Mouse (Mus musculus) liver, adult 2 months (tissue): ENCODE measurements around the gene Slc43a3. TPM values are rescaled to one million over a fixed set of nuclear protein-coding genes. Genes with fewer than 3 reads are reported as not detected.

ENCODE experiments used
- DNase-seq: peaks from one replicate; pipeline ENCODE4 v3.0.0-alpha.2; 2011; ENCODE audit warnings: low read depth, low spot score; ENCODE audit errors: extremely low read depth
- H3K27ac ChIP-seq: fragments of 200-500 bp; replicated peaks from 2 replicates; pipeline ENCODE4 v1.5.1; 2012; ENCODE audit warnings: low read depth, mild to moderate bottlenecking, control low read depth, inconsistent platforms, low read length; ENCODE audit not compliant: insufficient read depth
- H3K27me3 ChIP-seq: fragments of 200-500 bp; 2 replicates; pipeline ENCODE4 v1.6.1; 2012; ENCODE audit warnings: mild to moderate bottlenecking, moderate library complexity, low read length, inconsistent platforms; ENCODE audit not compliant: control insufficient read depth, insufficient read depth
- H3K36me3 ChIP-seq: fragments of 200-500 bp; 2 replicates; pipeline ENCODE4 v1.6.1; 2012; ENCODE audit warnings: low read length, inconsistent platforms; ENCODE audit not compliant: control insufficient read depth, insufficient read depth
- H3K4me1 ChIP-seq: fragments of 200-500 bp; 2 replicates; pipeline ENCODE4 v1.6.1; 2011; ENCODE audit warnings: low read length; ENCODE audit not compliant: control insufficient read depth, insufficient read depth
- H3K4me3 ChIP-seq: fragments of 200-500 bp; 2 replicates; pipeline ENCODE4 v1.5.1; 2011; ENCODE audit warnings: low read depth, mild to moderate bottlenecking, control low read depth, low read length, moderate library complexity; ENCODE audit not compliant: insufficient read depth
- H3K79me2 ChIP-seq: fragments of 200-500 bp; 2 replicates; pipeline ENCODE4 v1.6.1; 2012; ENCODE audit warnings: inconsistent platforms, mild to moderate bottlenecking, low read length, moderate library complexity; ENCODE audit not compliant: control insufficient read depth, insufficient read depth
- H3K9ac ChIP-seq: fragments of 200-500 bp; 2 replicates; pipeline ENCODE4 v1.6.1; 2012; ENCODE audit warnings: low read depth, mild to moderate bottlenecking, control low read depth, inconsistent platforms, low read length
- CTCF ChIP-seq: fragments of 200-500 bp; IDR thresholded peaks from 2 replicates; pipeline ENCODE4 v1.5.1; 2011; ENCODE audit warnings: low read depth, low read length, control low read depth
- POLR2A ChIP-seq: fragments of 200-500 bp; IDR thresholded peaks from 2 replicates; pipeline ENCODE4 v1.6.1; 2011; ENCODE audit warnings: low read length, control low read depth; ENCODE audit not compliant: insufficient read depth; ENCODE audit errors: extremely low read depth
- WGBS: fragments of 180-500 bp; shearing (Covaris S2); methylation state at CpG from one replicate; pipeline ENCODE4 v1.1.7; 2018; 5-methylcytosine and 5-hydroxymethylcytosine counted together
- polyA plus RNA-seq: library from polyadenylated mRNA; depleted of rRNA; stranded (reverse); fragments of >200 nt; gene quantifications from 2 replicates; pipeline ENCODE4 v1.2.3, GENCODE M21; 2012; rRNA removed
- total RNA-seq: library from RNA; depleted of rRNA; stranded (reverse); fragments of >200 nt; gene quantifications from 2 replicates; pipeline ENCODE4 v1.2.3, GENCODE M21; 2014; rRNA removed

Slc43a3 gene
- 25.7 and 26.6 TPM in 2 replicates for total RNA-seq
- polyA plus RNA-seq: 23.2 and 30.6 TPM in 2 replicates

- Histone ChIP-seq H3K9ac (peak within 1 kb of the TSS; percentile 80), H3K79me2 (no peaks in the 10 kb centered on the region; the same call in 1 of the 2 replicates), H3K36me3 (no peaks in the 10 kb centered on the region), H3K4me3 (peak within 1 kb of the TSS; percentile 92), H3K4me1 (peaks cover 9% of the 10 kb centered on the region), H3K27ac (peak within 1 kb of the TSS; percentile 80), H3K27me3 (no peaks in the 10 kb centered on the region)
- WGBS: 19% methylated on average over 38 of the region's 38 CpGs
- DNase-seq: peak; percentile 42
- no peak for TF ChIP-seq CTCF
- TF ChIP-seq POLR2A: peak; percentile 75
Measured at GRCm38 (mm10) chr2:84936474-84937429, at the start of gene Slc43a3. TSS of gene Slc43a3 (plus strand) at chr2:84936579.

GRCm38 (mm10) chr2:84886821-84887281 lies 49.5 kb upstream of the Slc43a3 start:
- H3K27me3 ChIP-seq: peaks cover 11% of the 10 kb centered on the region
- H3K27ac ChIP-seq: no peak overlapping the region
- no peak for TF ChIP-seq CTCF
- peaks cover 14% of the 10 kb centered on the region; the same call in 1 of the 2 replicates for H3K4me1 ChIP-seq
- peak overlapping the region; percentile 60 for H3K9ac ChIP-seq
- no peak for DNase-seq
- H3K79me2 ChIP-seq: no peaks in the 10 kb centered on the region
- H3K36me3 ChIP-seq: no peaks in the 10 kb centered on the region
- WGBS: 2% methylated on average over 31 of the region's 39 CpGs
- peak overlapping the region; percentile 67 for H3K4me3 ChIP-seq

- no peak for DNase-seq
- Histone ChIP-seq H3K4me1 (peaks cover 14% of the 10 kb centered on the region; the same call in 1 of the 2 replicates), H3K27me3 (peaks cover 11% of the 10 kb centered on the region)
Measured at GRCm38 (mm10) chr2:84887411-84888271, 48.7 kb upstream of the Slc43a3 start.

GRCm38 (mm10) chr2:84888657-84889315 lies 47.6 kb upstream of the Slc43a3 start:
- TF ChIP-seq POLR2A (no peak), CTCF (peak; percentile 74)
- H3K27ac ChIP-seq: no peak overlapping the region
- peaks cover 11% of the 10 kb centered on the region for H3K27me3 ChIP-seq
- H3K36me3 ChIP-seq: no peaks in the 10 kb centered on the region
- H3K79me2 ChIP-seq: no peaks in the 10 kb centered on the region
- WGBS: 10% methylated on average over 28 of the region's 28 CpGs
- H3K9ac ChIP-seq: no peak overlapping the region
- H3K4me3 ChIP-seq: peak overlapping the region; percentile 6; the same call in 1 of the 2 replicates
- peak; percentile 44 for DNase-seq
- peaks cover 8% of the 10 kb centered on the region; the same call in 1 of the 2 replicates for H3K4me1 ChIP-seq

More at GRCm38 (mm10) chr2:84887411-84888271, 48.7 kb upstream of the Slc43a3 start:
- no peak for TF ChIP-seq CTCF
- TF ChIP-seq POLR2A: no peak
- H3K27ac ChIP-seq: no peak overlapping the region
- WGBS: 2% methylated on average over 58 of the region's 58 CpGs
- no peaks in the 10 kb centered on the region for H3K79me2 ChIP-seq
- peak overlapping the region; percentile 67 for H3K4me3 ChIP-seq
- H3K36me3 ChIP-seq: no peaks in the 10 kb centered on the region
- H3K9ac ChIP-seq: peak overlapping the region; percentile 46; the same call in 1 of the 2 replicates
